Mouse (Mus musculus) bone marrow macrophage, adult 2 months (primary cell): ENCODE measurements at regions not wholly inside any gene's neighbourhood (a gene's known extent, or its start where the extent isn't known, plus 50 kb on each side); places are given as distances from the start of the nearest gene placed in this dataset.

Source experiments
- CTCF ChIP-seq: IDR thresholded peaks from 2 replicates; pipeline ENCODE4 v1.5.1; 2012; ENCODE audit warnings: low read depth, mild to moderate bottlenecking, low read length, moderate library complexity
- POLR2A ChIP-seq: IDR thresholded peaks from 2 replicates; pipeline ENCODE4 v1.6.1; 2012; ENCODE audit warnings: mild to moderate bottlenecking, low read depth, low read length, borderline replicate concordance

DNA sequence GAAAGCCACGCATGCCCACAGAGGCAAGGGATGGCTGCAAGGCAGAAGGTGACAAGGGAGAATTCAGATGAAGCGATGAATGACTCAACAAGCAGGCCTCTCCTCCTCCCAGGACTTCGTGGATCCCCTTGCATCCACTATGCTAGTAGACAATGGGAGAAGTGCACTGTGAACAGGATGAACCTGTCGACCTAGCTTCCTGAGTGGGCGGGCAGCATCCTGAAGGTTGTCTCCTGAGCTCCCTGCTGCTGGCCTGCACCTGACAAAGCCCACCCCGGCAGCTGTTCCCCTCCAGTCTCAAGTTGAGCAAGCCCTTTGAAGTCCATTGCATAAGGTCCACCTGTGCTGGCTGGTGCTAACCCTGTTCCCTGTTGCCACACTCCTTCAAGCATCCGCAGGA is 250.2 kb downstream of the Lmo4 start:
- TF ChIP-seq POLR2A (no peak), CTCF (no peak)
